Mouse (Mus musculus): Measurements from ENCODE around the gene Oca2. TPM values are rescaled to one million over a fixed set of nuclear protein-coding genes. Genes with fewer than 3 reads are reported as not detected.

The Oca2 gene
- total RNA-seq (2015; ENCODE audit: low replicate concordance) (not detected in 2 replicates), total RNA-seq (2017; ENCODE audit: low replicate concordance) (not detected in 2 replicates)

DNA sequence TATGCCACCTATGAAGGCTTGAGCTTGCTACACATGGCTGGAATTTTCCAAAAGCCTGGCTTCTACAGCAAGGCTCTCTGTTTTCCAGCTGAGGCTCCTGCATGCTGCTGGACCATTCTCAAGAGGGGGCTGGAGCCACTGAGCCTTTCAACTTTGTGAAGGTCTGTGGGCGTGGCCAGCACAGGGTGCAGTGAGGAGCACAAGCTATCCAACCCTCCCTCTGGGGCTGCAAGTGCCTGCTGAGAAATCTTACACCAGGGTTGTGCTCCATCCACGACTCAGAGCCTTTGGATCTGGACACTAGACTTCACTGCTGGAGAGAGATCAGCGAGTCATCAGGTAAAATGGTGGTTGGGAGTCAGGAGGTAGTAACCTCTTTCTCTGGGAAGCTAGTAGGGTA, at the start of gene Oca2:
TSS of gene Oca2 (plus strand) at position 218 of the 400 bp plus-strand sequence.
- ATAC-seq (replicated peaks; ENCODE audit: low FRiP score, poor library complexity, severe bottlenecking): no peak

- ATAC-seq (replicated peaks; ENCODE audit: low FRiP score, poor library complexity, severe bottlenecking): no peak
Observed at GRCm38 (mm10) chr7:56191041-56191440, 48.5 kb upstream of the Oca2 start.

DNA sequence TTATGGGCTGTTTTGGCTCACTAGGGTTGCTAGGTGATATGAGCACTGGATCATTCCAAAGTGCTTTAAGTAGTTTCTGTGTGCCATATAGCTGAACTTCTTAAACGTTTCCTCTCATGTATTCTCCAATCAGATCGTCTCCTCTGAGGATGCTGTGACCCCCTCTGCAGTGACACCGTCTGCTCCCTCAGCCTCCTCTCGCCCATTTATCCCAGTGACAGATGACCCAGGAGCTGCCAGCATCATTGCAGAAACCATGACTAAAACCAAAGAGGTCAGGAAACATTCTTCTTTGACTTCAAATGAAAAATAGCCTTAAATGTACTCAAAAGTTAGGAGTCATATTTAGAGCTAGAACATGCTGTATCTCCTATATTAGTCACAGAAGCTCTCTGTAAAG, 47.9 kb upstream of the Oca2 start:
- ATAC-seq (replicated peaks; ENCODE audit: low FRiP score, poor library complexity, severe bottlenecking): no peak

DNA sequence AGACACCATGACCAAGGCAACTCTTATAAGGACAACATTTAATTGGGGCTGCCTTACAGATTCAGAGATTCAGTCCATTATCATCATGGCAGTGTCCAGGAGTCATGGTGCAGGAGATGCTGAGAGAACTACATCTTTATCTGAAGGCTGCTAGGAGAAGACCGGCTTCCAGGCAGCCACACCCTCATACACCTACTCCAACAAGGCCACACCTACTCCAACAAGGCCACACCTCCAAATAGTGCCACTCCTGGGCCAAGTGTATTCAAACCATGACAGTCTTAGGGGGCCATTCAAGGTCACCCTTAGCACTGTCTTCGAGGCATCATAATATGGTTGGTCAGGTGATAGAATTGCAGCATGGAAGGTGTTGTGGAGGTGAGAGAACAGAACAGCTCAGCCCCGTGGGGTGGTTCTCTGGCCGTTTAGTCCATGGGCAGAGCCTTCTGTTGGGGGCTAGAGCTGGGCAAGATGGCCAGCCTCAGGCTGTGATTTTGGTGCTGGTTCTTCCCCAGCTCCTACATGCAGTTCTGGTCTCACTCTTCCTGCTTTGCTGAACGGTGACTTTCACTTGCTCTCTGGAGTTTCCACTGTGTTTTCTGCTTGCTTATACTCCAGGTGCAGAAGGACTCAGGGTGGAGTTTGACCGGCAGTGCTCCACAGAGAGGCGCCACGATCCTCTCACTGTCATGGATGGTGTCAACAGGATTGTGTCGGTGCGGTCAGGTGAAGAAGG, 37.9 kb upstream of the Oca2 start:
- no peak for ATAC-seq (replicated peaks; ENCODE audit: low FRiP score, poor library complexity, severe bottlenecking)

DNA sequence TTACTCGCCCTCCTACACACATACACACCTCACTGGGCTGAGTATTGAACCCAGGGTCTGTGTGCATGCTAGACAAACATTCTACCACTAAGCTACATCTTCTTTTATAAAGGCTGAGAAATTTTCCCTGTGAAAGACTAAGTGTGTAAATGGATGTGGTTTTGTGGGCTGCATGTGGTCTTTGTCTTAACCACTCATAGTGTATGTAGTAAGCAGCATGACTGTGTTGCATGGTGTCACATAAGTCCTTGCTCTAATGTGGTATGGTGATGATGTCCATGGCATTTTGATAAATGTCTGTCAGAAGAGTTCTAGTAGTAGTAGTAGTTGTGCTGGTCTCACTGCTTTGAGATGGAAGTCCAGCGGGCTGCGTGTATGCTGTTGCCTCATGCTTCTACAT, 36.7 kb upstream of the Oca2 start:
- ATAC-seq (replicated peaks; ENCODE audit: low FRiP score, poor library complexity, severe bottlenecking): no peak

DNA sequence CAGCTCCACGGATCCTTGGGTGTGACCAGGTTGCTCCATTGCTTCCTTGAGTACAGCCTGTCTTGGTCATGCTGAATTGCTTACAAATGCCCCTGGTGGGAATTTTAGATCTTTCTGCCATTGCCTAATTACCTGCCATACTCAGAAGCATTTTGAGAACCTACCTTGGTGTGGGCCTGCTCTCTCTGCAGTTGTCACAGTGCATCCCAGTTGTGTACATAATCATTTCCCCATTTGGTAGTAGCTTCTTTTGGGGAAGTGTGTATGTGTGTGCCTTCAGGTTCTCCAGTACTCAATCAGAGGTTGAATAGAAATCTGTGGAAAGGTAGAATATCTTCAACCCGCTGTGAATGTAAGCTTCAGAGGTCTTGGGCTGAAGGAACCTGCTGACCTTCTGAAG, 36.3 kb upstream of the Oca2 start:
- no peak for ATAC-seq (replicated peaks; ENCODE audit: low FRiP score, poor library complexity, severe bottlenecking)

GRCm38 (mm10) chr7:56204877-56205276, 34.7 kb upstream of the Oca2 start:
- ATAC-seq (replicated peaks; ENCODE audit: low FRiP score, poor library complexity, severe bottlenecking): no peak

- no peak for ATAC-seq (replicated peaks; ENCODE audit: low FRiP score, poor library complexity, severe bottlenecking)
Observed at GRCm38 (mm10) chr7:56220811-56221210, 18.7 kb upstream of the Oca2 start.

GRCm38 (mm10) chr7:56235794-56236423, 3.7 kb upstream of the Oca2 start:
- ATAC-seq (replicated peaks; ENCODE audit: low FRiP score, poor library complexity, severe bottlenecking): no peak

GRCm38 (mm10) chr7:56236617-56237016, 2.9 kb upstream of the Oca2 start:
- no peak for ATAC-seq (replicated peaks; ENCODE audit: low FRiP score, poor library complexity, severe bottlenecking)

DNA sequence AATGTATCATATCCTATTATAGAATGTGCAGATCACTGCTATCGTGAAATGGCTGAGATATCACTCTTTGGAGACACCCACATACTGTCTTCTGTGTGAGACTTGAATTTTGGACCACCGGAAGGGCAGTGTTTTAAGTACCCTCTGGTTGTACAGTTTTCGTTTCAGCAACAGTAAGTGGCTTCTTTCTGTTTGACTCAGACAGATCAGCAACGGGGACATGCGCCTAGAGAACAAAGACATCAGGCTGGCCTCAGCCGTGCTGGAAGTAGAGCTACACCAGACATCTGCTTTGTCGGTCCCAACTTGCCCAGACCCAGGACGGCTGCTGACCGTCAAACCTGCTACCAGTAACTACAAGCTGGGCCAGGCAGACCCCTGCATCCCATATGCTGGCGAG, 15.0 kb downstream of the Oca2 start:
- ATAC-seq (replicated peaks; ENCODE audit: low FRiP score, poor library complexity, severe bottlenecking): no peak

DNA sequence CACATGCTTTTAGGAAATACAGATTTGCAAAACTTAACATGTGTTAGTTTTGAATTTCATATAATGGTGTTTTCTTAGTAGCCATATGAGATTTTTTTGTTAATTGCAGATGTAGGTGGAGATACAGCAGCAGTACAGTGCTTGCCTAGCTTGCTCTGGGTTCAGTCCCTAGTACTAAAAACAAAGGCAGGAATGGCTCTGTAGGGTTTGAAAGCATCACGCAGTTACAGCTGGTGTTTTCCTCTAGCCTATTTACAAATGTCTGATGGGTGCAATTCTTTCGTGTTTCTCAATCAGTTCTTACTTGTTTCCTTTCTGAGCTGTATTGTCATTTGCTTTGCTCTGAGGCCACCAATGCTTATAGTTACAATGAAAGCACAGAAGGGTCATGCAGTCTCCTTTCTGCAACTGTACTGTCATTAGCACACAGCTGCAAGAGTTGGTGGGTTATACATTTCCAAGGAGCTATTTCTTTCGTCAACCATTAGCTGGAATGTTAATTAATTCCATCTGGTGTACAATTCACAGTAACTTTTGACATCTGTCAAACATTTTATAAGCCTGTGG, 18.4 kb downstream of the Oca2 start:
- ATAC-seq (replicated peaks; ENCODE audit: low FRiP score, poor library complexity, severe bottlenecking): no peak

DNA sequence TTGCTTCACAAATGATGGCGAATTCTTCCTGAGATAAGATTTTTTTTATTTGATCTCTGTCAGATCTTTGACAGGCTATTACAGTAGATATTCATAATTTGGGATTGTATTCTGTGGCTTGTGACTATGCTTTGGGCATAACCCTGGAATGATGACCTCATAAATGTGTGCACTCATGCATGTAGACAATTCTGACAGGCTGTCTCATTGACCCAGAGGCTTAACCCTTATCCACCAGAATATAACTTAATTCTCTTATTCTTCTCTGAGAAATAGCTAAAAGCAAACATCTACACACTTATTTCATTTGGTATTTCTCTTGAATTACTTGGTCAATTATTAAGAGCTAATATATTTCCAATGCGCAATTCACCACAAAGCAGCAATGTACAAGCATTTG, 37.9 kb downstream of the Oca2 start:
- no peak for ATAC-seq (replicated peaks; ENCODE audit: low FRiP score, poor library complexity, severe bottlenecking)

- ATAC-seq (replicated peaks; ENCODE audit: low FRiP score, poor library complexity, severe bottlenecking): no peak
Observed at GRCm38 (mm10) chr7:56291468-56292115, 52.0 kb downstream of the Oca2 start.

- no peak for ATAC-seq (replicated peaks; ENCODE audit: low FRiP score, poor library complexity, severe bottlenecking)
Observed at GRCm38 (mm10) chr7:56304408-56304807, 64.8 kb downstream of the Oca2 start.

GRCm38 (mm10) chr7:56314358-56314757, 74.8 kb downstream of the Oca2 start:
- no peak for ATAC-seq (replicated peaks; ENCODE audit: low FRiP score, poor library complexity, severe bottlenecking)

DNA sequence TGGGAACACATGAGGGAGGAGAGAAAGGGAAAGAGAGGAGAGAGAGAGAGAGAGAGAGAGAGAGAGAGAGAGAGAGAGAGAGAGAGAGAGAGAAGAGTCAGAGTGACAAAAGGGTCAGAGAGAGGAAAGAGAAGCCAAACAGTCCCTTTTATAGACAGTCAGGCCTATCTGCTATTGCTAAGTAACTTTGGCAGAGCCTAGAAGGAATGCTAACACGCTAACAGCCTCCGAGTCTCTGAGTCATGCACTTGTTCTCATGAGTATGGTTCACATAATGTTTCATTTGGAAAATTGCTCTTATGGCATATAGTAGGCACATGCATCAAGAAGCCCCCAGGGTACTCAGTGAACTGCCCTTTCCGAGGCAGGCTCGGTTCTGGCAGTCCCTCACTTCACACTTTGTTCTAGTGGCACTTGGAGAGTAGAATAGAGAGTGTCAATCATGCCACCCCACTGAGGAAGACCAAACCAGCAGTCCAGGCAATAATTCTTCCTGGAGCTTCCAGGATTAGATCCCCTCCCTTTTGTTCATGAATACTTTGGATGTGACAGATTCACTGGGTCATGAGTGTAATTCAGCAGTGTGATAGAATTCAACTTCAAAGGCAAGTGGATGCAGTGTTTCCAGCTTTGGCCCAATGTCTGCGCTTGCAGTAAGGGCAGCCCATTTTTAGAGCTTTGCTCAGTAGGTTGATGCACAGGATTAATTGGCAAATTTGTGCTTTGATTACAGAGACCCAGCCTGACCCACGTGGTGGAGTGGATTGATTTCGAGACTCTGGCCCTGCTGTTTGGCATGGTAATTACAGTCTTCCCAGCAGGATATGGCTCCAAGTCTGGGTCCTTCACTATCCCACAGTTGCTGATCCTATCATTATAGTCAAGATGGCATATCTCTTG, 76.3 kb downstream of the Oca2 start:
- no peak for ATAC-seq (replicated peaks; ENCODE audit: low FRiP score, poor library complexity, severe bottlenecking)

- no peak for ATAC-seq (replicated peaks; ENCODE audit: low FRiP score, poor library complexity, severe bottlenecking)
Observed at GRCm38 (mm10) chr7:56327738-56328137, 88.2 kb downstream of the Oca2 start.

DNA sequence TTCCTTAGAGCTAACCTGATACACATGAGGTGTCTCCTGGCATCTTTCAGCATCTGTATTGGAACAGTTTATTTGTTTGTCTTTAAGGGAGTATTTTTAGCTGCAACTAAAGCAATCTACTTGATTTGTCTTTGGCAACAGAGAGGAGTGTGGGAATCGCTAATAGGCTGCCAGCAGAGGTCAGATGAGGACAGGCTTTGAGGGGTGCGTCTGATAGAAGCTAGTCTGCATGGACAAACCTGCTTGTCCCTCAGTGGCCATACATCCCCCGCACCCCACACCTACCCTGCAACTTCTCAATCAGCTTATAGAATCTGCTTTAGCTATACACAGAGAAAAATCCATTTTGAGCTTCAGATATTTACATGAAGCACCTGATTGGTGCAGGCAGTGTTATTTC, 109.0 kb downstream of the Oca2 start:
- no peak for ATAC-seq (replicated peaks; ENCODE audit: low FRiP score, poor library complexity, severe bottlenecking)

Data from erythroblast, adult 5-6 weeks (primary cell).